Mouse (Mus musculus) CD8-positive naive resting alpha-beta T cell, adult 2 months (primary cell): ENCODE results near the gene Ablim1.

Experiments
- DNase-seq, 2 experiments: peaks; one replicate each; pipeline ENCODE4 v3.0.0; 2022; ENCODE audit warnings: low read depth in 2 of 2, low spot score in 2 of 2

The Ablim1 gene

DNA sequence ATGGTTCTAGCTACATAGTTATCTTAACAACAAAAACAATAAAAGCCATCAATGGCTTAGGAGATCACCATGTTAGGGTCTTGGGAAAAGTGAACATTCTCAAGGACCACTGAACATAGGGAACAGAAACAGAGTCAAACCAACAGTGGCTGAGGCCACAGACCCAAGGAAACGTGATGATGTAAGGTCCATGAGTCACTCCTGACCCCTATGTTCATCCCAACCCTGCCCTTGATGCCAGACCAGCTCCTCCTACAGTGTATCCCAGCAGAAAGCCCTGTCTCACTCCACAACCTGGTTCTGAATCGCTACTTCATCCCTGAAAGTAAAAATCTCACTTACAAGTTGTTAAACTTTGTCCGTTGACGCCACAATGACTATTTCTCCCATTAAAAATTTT is 86.1 kb downstream of the Ablim1 start:
- DNase-seq = no peak

- DNase-seq = no peak
Observed at GRCm38 (mm10) chr19:57224390-57224789, 90.3 kb downstream of the Ablim1 start.

- no peak for DNase-seq
Observed at GRCm38 (mm10) chr19:57223686-57224085, 91.0 kb downstream of the Ablim1 start.

GRCm38 (mm10) chr19:57222657-57223056 is 92.1 kb downstream of the Ablim1 start:
- no peak for DNase-seq

GRCm38 (mm10) chr19:57221684-57222235 is 93.0 kb downstream of the Ablim1 start:
- DNase-seq = no peak

DNA sequence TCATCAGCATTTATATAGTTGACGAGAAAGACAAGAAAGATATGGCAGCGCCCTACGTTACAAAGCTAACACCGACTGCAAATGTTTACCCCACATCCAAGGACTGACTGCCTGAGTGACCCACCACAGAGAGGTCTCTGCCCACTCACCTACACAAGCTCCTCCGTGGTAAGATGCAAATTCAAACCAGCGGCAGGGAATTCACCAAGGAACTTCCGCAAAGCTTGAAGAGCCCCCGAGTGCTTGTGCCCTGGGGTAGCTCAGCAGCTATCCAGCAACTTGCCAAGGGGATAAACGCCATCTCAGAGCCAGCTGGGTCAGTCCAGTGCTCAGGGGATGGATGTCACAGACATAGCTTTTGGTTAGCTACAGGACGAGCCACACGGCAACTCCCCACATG is 95.0 kb downstream of the Ablim1 start:
- DNase-seq = no peak

GRCm38 (mm10) chr19:57217161-57217560 is 97.6 kb downstream of the Ablim1 start:
- no peak for DNase-seq

- no peak for DNase-seq
Observed at GRCm38 (mm10) chr19:57215527-57215926, 99.2 kb downstream of the Ablim1 start.

DNA sequence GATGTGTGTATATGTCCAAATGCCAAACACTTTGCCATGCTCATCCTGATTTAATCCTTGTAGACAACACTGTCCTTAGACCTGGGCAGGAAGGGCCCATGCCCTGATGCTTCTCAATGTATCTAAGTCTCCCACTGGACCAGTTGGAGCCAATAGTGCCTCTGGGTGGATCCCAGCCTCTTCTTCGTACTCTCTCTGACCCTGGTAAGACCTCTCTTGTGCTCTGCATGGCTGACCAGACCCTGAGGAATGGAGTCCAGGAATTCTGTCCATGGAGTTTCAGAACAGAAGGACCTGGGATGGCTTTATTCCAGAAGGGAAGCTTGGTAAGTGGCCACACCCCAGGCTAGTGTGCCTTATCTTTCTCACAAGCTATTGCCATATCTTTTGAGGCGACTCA is 102.3 kb downstream of the Ablim1 start:
- DNase-seq = no peak

GRCm38 (mm10) chr19:57211444-57212111 is 103.1 kb downstream of the Ablim1 start:
- peak; percentile 3 to 7 for DNase-seq

- no peak for DNase-seq
Observed at GRCm38 (mm10) chr19:57210924-57211323, 103.8 kb downstream of the Ablim1 start.

GRCm38 (mm10) chr19:57204101-57204500 is 110.6 kb downstream of the Ablim1 start:
- no peak for DNase-seq

- DNase-seq = no peak
Observed at GRCm38 (mm10) chr19:57202554-57202953, 112.2 kb downstream of the Ablim1 start.

GRCm38 (mm10) chr19:57201090-57201483 is 113.6 kb downstream of the Ablim1 start:
- no peak for DNase-seq

DNA sequence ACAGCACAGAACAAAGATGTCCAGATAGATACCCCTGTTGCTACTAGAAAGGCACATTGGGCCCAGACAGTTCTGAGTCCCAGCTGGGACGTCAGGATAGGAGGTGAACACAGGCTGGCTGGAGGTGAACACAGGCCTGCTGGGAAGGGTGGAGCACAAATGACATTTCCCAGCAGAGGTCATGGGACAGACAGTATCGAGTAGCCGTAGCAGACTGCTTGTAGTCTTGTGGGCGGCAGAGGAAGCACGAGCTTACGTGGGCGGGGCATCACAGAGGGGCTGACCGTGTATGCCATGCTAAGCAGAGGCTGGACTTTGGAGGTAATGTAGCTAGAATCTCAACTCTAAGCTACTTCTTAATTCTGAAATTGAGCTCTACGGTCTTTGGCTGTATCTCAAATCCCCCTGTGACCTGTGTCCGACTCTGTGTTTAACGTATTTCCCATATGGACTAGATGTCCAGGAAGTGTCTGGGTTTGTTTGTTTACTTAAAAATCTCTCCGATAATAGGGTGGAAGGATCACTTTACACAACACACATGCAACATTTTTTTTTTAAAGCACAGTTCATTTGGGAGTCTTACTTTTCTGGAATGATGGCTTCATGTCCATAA is 114.1 kb downstream of the Ablim1 start:
- DNase-seq = no peak

GRCm38 (mm10) chr19:57199361-57199760 is 115.4 kb downstream of the Ablim1 start:
- DNase-seq = no peak

GRCm38 (mm10) chr19:57198531-57198930 is 116.2 kb downstream of the Ablim1 start:
- DNase-seq = no peak

DNA sequence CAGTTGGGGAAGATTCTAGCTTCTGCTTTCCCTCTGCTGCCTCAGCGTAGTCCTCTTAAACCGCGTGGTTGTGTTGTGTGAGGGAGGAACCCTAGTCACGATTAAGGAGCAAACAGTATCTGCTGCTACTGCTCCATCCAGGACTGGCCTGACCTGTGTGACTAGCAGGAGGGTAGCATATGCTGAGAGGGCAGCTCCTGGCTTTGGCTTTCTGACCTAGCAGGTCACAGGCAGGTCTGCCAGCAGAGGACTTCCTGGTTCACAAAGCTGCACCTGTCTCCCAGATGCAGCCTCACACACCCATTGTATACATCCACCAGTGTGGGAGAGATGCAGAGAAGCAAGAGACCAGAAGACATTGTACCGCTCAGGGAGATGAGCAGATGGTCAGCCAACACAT is 116.7 kb downstream of the Ablim1 start:
- no peak for DNase-seq

DNA sequence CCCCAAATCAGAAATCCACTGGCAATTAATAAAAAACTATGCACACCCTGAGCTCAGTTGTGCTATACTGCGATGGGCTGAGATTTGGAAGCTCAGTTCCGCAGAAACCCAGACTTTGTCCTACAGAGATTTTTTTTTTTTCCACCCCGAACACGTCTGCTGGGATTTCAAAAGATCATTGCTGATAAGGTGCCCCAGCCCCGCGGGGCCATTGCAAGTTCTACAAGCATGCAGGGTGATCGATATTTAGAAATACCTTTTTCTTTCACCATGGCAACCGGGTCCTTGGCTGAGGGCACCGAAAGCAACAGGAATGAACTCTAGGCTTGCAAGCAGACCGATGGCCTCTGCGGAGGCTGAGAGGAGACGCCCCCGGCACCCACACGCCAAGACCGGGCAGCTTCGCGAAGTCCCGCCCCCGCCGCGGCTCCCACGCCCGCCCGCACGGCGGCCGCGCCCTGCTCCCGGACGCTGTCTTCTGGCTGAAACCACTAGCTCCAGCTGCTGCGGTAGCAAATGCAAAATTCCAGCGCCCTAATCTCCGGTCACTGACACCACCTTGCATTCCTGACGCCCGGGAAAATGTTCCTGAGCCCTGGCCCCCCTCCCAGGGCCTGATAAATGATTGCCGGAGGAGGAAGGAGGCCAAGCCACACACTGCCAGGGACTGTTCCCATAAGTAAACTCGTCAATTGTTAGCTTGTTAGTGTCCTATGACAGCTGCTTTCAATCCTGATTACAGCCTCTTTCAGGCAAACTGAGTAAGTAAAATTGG is 117.5 kb downstream of the Ablim1 start:
- peak in 1 of 2 experiments; percentile 3 for DNase-seq

DNA sequence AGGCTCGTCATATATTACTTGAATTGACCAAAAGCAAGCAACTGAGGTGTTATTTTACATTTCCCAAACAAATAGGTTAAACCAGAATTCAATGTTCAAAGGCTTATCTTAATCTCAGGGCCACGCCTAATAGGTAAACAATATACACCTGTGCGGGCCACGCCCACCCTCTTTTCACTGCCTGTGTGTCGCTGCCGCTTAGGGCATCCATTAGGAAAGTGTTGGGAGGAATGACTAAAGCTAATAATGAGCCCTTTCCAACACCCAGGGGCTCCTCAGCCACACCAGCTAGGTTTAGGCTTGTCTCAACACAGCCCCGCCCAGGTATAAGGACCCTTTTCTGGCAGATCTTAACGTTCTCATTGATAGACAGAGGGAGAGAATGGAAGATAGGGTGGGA is 118.1 kb downstream of the Ablim1 start:
- DNase-seq = no peak

DNA sequence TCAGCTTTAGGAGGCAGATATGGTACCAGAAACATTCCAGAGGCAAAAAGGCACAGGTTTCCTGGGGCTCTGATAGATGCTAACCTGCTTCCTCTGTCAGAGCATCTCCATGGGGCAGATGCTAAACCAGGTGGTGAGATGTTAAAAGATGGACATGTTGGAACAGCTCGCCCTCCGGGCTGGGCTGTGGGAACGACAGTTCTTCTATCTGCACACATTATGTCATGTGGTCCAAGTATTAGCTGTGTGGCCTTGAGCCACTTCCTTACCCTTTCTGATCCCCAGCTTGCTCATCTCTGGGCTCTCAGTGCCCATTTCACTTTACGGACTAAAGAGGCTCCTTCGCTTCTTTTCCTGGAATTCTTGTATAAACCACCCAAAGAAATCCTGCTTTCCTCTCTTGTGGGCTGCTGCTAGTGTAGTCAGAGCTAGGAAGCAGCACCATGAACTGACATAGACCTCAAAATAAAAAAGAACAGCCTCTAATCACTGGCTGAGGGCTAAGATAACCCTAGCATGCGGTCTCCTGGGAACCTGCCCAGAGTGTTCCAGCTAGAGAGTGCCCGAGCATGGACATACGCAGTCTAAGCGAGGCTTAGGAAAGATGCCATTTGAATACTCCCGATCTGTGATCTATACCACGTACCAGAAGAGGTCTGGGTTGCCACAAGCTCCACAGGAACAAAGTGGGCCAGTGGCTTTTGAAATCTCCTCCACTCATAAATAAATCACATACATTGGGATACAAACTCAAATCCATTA is 119.4 kb downstream of the Ablim1 start:
- DNase-seq = no peak
